Mouse (Mus musculus): ENCODE measurements around the gene Slc35f6. TPM values are rescaled to one million over a fixed set of nuclear protein-coding genes. Genes with fewer than 3 reads are reported as not detected.

Slc35f6 gene
- polyA plus RNA-seq, 1 experiment from 2014 or later, result 32.5 TPM

DNA sequence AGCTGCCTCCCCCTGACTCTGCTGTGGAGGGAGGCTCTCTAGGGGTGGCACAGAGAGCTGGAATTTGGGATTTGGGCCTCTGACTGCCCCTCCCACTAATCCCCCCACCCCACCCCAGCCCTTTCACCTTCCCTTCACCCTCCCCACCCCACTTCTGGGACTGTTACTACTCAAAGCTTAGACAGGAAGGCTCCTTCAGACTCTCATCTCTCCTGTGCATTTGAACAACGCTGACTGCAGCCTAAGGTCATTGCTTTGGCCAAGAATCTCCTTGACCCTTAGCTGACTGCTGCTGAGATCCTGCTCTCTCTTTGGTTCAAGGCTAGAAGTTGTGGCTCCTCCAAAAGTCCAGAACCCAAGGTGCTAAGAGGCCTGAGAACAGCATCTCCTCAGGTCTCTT is 36.6 kb upstream of the Slc35f6 start:
- ATAC-seq, result no peak
- WGBS, result 78% methylated on average over 1 of the region's 1 CpGs
- H3K4me2 ChIP-seq (ENCODE audit: low read length), result no peak overlapping the region

GRCm38 (mm10) chr5:30611689-30612088 is 36.0 kb upstream of the Slc35f6 start:
- Histone ChIP-seq H3K36me3 (ENCODE audit: control insufficient read depth, insufficient read depth) (no peaks in the 10 kb centered on the region), H3K4me3 (replicated peaks; ENCODE audit: low read length) (no peak overlapping the region)

More for the DNA sequence above, 36.6 kb upstream of the Slc35f6 start:
- Histone ChIP-seq H3K27me3 (replicated peaks; ENCODE audit: control insufficient read depth, insufficient read depth, low read length) (no peaks in the 10 kb centered on the region), H3K4me3 (replicated peaks; ENCODE audit: low read length) (no peak overlapping the region), H3K4me1 (replicated peaks; ENCODE audit: control insufficient read depth, insufficient read depth, low read length) (peaks cover 12% of the 10 kb centered on the region), H3K9ac (replicated peaks; ENCODE audit: low read depth, low read length) (no peak overlapping the region), H3K9me3 (ENCODE audit: control insufficient read depth, low read length) (no peaks in the 10 kb centered on the region), H3K36me3 (ENCODE audit: control insufficient read depth, insufficient read depth) (no peaks in the 10 kb centered on the region), H3K27ac (ENCODE audit: low read length) (no peak overlapping the region)

GRCm38 (mm10) chr5:30612575-30612974 is 35.2 kb upstream of the Slc35f6 start:
- no peak overlapping the region for H3K4me2 ChIP-seq (ENCODE audit: low read length)

More at GRCm38 (mm10) chr5:30611689-30612088, 36.0 kb upstream of the Slc35f6 start:
- 19% methylated on average over 3 of the region's 3 CpGs for WGBS
- Histone ChIP-seq H3K9me3 (ENCODE audit: control insufficient read depth, low read length) (no peaks in the 10 kb centered on the region), H3K4me1 (replicated peaks; ENCODE audit: control insufficient read depth, insufficient read depth, low read length) (peaks cover 6% of the 10 kb centered on the region), H3K4me2 (ENCODE audit: low read length) (no peak overlapping the region), H3K27me3 (replicated peaks; ENCODE audit: control insufficient read depth, insufficient read depth, low read length) (no peaks in the 10 kb centered on the region), H3K9ac (replicated peaks; ENCODE audit: low read depth, low read length) (no peak overlapping the region), H3K27ac (ENCODE audit: low read length) (no peak overlapping the region)
- no peak for ATAC-seq

GRCm38 (mm10) chr5:30613242-30613641 is 34.5 kb upstream of the Slc35f6 start:
- ATAC-seq, result no peak
- Histone ChIP-seq H3K9me3 (ENCODE audit: control insufficient read depth, low read length) (no peaks in the 10 kb centered on the region), H3K27ac (ENCODE audit: low read length) (no peak overlapping the region), H3K4me2 (ENCODE audit: low read length) (no peak overlapping the region), H3K9ac (replicated peaks; ENCODE audit: low read depth, low read length) (no peak overlapping the region), H3K27me3 (replicated peaks; ENCODE audit: control insufficient read depth, insufficient read depth, low read length) (no peaks in the 10 kb centered on the region), H3K4me3 (replicated peaks; ENCODE audit: low read length) (no peak overlapping the region), H3K36me3 (ENCODE audit: control insufficient read depth, insufficient read depth) (no peaks in the 10 kb centered on the region), H3K4me1 (replicated peaks; ENCODE audit: control insufficient read depth, insufficient read depth, low read length) (peaks cover 8% of the 10 kb centered on the region)
- WGBS, result 88% methylated on average over 8 of the region's 8 CpGs

More at GRCm38 (mm10) chr5:30612575-30612974, 35.2 kb upstream of the Slc35f6 start:
- H3K9me3 ChIP-seq (ENCODE audit: control insufficient read depth, low read length), result no peaks in the 10 kb centered on the region
- peaks cover 4% of the 10 kb centered on the region; the same call in 1 of the 2 replicates for H3K4me1 ChIP-seq (replicated peaks; ENCODE audit: control insufficient read depth, insufficient read depth, low read length)
- no peak overlapping the region for H3K4me3 ChIP-seq (replicated peaks; ENCODE audit: low read length)
- H3K27ac ChIP-seq (ENCODE audit: low read length), result no peak overlapping the region
- no peak for ATAC-seq
- H3K36me3 ChIP-seq (ENCODE audit: control insufficient read depth, insufficient read depth), result no peaks in the 10 kb centered on the region
- WGBS, result 87% methylated on average over 4 of the region's 4 CpGs
- no peak overlapping the region for H3K9ac ChIP-seq (replicated peaks; ENCODE audit: low read depth, low read length)
- no peaks in the 10 kb centered on the region for H3K27me3 ChIP-seq (replicated peaks; ENCODE audit: control insufficient read depth, insufficient read depth, low read length)

DNA sequence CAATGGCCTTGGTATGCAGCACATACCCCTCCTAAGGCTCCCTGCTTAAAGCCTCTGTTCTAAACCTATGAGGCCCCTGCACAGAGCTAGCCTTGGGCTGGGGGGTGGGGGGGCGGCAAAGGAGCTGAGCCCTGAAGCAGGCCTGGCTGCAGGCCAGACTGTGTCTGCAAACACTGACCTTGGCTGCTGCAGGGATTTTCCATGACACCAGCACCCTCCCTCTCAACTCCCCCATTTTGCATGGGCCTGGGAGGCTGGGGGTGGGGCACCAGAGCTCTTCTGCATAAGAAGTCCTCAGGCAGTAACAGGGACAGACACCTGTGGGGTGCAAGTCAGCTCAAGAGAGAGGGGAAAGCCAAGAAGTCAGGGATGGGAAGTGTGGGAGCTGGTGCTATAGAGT is 33.5 kb upstream of the Slc35f6 start:
- no peak for ATAC-seq
- Histone ChIP-seq H3K9me3 (ENCODE audit: control insufficient read depth, low read length) (no peaks in the 10 kb centered on the region), H3K27me3 (replicated peaks; ENCODE audit: control insufficient read depth, insufficient read depth, low read length) (no peaks in the 10 kb centered on the region), H3K4me3 (replicated peaks; ENCODE audit: low read length) (no peak overlapping the region), H3K9ac (replicated peaks; ENCODE audit: low read depth, low read length) (no peak overlapping the region), H3K4me1 (replicated peaks; ENCODE audit: control insufficient read depth, insufficient read depth, low read length) (peaks cover 8% of the 10 kb centered on the region), H3K4me2 (ENCODE audit: low read length) (no peak overlapping the region), H3K36me3 (ENCODE audit: control insufficient read depth, insufficient read depth) (no peaks in the 10 kb centered on the region), H3K27ac (ENCODE audit: low read length) (no peak overlapping the region)
- WGBS, result 29% methylated on average over 1 of the region's 1 CpGs

DNA sequence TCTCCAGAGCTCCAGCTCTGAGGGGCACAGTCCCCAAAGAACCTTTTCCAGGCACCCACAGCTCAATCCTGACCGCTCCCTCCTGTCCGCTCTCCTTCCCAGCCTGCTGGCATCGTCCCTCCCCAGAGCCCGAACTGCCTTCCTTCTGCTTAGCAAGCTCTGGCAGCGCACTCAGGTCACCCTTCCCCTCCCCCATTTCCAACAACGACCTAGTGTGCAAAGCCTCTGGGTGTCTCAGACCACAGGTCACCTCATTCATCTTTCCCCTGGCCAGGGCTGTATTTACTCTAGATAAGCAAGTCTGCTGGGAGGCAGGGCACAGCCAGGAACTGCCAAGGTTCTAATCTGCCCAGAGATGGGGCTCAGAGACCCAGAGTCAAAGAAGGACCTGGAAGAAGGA is 32.3 kb upstream of the Slc35f6 start:
- Histone ChIP-seq H3K27ac (ENCODE audit: low read length) (no peak overlapping the region), H3K9ac (replicated peaks; ENCODE audit: low read depth, low read length) (no peak overlapping the region), H3K4me1 (replicated peaks; ENCODE audit: control insufficient read depth, insufficient read depth, low read length) (peaks cover 8% of the 10 kb centered on the region), H3K36me3 (ENCODE audit: control insufficient read depth, insufficient read depth) (no peaks in the 10 kb centered on the region), H3K27me3 (replicated peaks; ENCODE audit: control insufficient read depth, insufficient read depth, low read length) (no peaks in the 10 kb centered on the region), H3K4me3 (replicated peaks; ENCODE audit: low read length) (no peak overlapping the region), H3K4me2 (ENCODE audit: low read length) (no peak overlapping the region), H3K9me3 (ENCODE audit: control insufficient read depth, low read length) (no peaks in the 10 kb centered on the region)
- 46% methylated on average over 6 of the region's 6 CpGs for WGBS
- no peak for ATAC-seq

DNA sequence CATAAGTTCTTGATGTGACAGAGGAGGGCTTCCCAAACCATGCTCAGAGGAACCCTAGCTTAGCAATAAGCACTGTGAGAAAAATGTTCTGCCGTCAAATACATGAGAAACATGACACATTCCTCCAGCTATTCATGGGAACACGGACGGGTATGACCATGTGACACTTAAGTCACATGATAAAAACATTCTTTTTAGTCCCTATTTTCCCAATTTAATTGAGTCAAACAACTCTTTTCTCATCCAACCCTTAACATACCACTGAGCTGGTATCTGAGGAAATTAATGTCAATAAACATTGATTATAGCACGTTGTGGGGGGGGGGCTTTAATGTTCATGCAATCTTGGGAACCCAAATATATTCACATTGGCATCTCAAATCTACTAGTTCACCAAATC is 31.9 kb upstream of the Slc35f6 start:
- WGBS, result 85% methylated on average over 4 of the region's 4 CpGs
- no peak for ATAC-seq
- Histone ChIP-seq H3K27ac (ENCODE audit: low read length) (no peak overlapping the region), H3K4me3 (replicated peaks; ENCODE audit: low read length) (no peak overlapping the region), H3K36me3 (ENCODE audit: control insufficient read depth, insufficient read depth) (no peaks in the 10 kb centered on the region), H3K4me2 (ENCODE audit: low read length) (no peak overlapping the region), H3K9me3 (ENCODE audit: control insufficient read depth, low read length) (no peaks in the 10 kb centered on the region), H3K4me1 (replicated peaks; ENCODE audit: control insufficient read depth, insufficient read depth, low read length) (peaks cover 8% of the 10 kb centered on the region), H3K27me3 (replicated peaks; ENCODE audit: control insufficient read depth, insufficient read depth, low read length) (peaks cover 2% of the 10 kb centered on the region), H3K9ac (replicated peaks; ENCODE audit: low read depth, low read length) (no peak overlapping the region)

DNA sequence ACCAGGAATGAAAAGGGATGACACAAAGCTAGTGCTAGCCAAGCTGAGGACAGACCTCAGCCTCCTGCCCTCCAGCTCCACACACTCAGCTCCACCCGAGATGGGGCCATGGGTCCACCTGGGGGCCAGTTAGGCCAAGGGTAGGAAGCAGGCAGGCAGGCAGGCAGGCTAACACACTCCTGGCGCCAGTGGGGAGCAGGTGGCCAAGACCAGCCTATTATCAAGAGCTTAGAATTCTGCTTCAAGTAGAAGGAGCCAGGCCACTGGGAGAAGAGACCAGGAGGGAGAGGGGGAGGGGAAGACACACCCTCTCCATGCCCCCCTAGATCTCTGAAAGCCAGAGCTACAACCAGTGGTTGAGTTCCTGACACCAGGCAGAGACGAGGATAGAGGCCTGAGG is 31.1 kb upstream of the Slc35f6 start:
- ATAC-seq, result no peak

GRCm38 (mm10) chr5:30617357-30617756 is 30.4 kb upstream of the Slc35f6 start:
- 38% methylated on average over 3 of the region's 3 CpGs for WGBS
- H3K9me3 ChIP-seq (ENCODE audit: control insufficient read depth, low read length), result no peaks in the 10 kb centered on the region
- no peak overlapping the region for H3K4me2 ChIP-seq (ENCODE audit: low read length)

More for the DNA sequence above, 31.1 kb upstream of the Slc35f6 start:
- Histone ChIP-seq H3K4me2 (ENCODE audit: low read length) (no peak overlapping the region), H3K9me3 (ENCODE audit: control insufficient read depth, low read length) (no peaks in the 10 kb centered on the region), H3K9ac (replicated peaks; ENCODE audit: low read depth, low read length) (no peak overlapping the region), H3K27ac (ENCODE audit: low read length) (no peak overlapping the region), H3K4me3 (replicated peaks; ENCODE audit: low read length) (no peak overlapping the region), H3K36me3 (ENCODE audit: control insufficient read depth, insufficient read depth) (no peaks in the 10 kb centered on the region), H3K4me1 (replicated peaks; ENCODE audit: control insufficient read depth, insufficient read depth, low read length) (peaks cover 8% of the 10 kb centered on the region), H3K27me3 (replicated peaks; ENCODE audit: control insufficient read depth, insufficient read depth, low read length) (peaks cover 10% of the 10 kb centered on the region)
- WGBS, result 19% methylated on average over 3 of the region's 3 CpGs

DNA sequence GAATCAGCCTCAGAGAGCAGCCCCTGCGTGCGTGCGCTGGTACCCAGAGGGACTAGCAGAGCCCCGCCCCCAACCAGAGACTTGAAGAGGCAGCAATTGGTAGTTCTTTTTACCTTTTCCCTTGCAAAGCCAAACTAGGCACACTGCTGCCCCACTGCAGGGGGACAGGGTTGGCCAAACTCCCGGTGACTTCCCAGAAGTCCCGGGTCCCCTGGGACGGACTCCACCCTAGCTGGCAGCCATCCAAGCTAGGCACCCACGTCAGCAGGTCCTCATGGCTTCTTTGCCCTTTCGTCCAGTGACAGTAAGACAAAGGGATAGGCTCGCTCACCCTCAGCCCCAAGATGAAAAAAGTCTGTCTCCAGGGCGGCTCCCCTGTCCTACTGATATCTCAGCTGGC is 29.9 kb upstream of the Slc35f6 start:
- Histone ChIP-seq H3K9me3 (ENCODE audit: control insufficient read depth, low read length) (no peaks in the 10 kb centered on the region), H3K4me2 (ENCODE audit: low read length) (no peak overlapping the region), H3K36me3 (ENCODE audit: control insufficient read depth, insufficient read depth) (no peaks in the 10 kb centered on the region), H3K27ac (ENCODE audit: low read length) (no peak overlapping the region), H3K9ac (replicated peaks; ENCODE audit: low read depth, low read length) (no peak overlapping the region), H3K27me3 (replicated peaks; ENCODE audit: control insufficient read depth, insufficient read depth, low read length) (peaks cover 15% of the 10 kb centered on the region), H3K4me3 (replicated peaks; ENCODE audit: low read length) (no peak overlapping the region), H3K4me1 (replicated peaks; ENCODE audit: control insufficient read depth, insufficient read depth, low read length) (peaks cover 20% of the 10 kb centered on the region)
- ATAC-seq, result no peak
- 20% methylated on average over 11 of the region's 11 CpGs for WGBS

More at GRCm38 (mm10) chr5:30617357-30617756, 30.4 kb upstream of the Slc35f6 start:
- Histone ChIP-seq H3K4me3 (replicated peaks; ENCODE audit: low read length) (no peak overlapping the region), H3K27ac (ENCODE audit: low read length) (no peak overlapping the region), H3K9ac (replicated peaks; ENCODE audit: low read depth, low read length) (no peak overlapping the region), H3K36me3 (ENCODE audit: control insufficient read depth, insufficient read depth) (no peaks in the 10 kb centered on the region), H3K4me1 (replicated peaks; ENCODE audit: control insufficient read depth, insufficient read depth, low read length) (peaks cover 15% of the 10 kb centered on the region), H3K27me3 (replicated peaks; ENCODE audit: control insufficient read depth, insufficient read depth, low read length) (peaks cover 15% of the 10 kb centered on the region)
- no peak for ATAC-seq
